Mouse (Mus musculus) cerebellum, adult 9-11 months (tissue): ENCODE results near the gene Tbp.
"Not testable (repeated sequence)": the region's sequence is repeated elsewhere in the genome, so short reads cannot be mapped to it uniquely, and the experiment has no call there.

ENCODE experiments used
- DNase-seq: peaks from one replicate; pipeline ENCODE4 v3.0.0; 2022

The Tbp gene

DNA sequence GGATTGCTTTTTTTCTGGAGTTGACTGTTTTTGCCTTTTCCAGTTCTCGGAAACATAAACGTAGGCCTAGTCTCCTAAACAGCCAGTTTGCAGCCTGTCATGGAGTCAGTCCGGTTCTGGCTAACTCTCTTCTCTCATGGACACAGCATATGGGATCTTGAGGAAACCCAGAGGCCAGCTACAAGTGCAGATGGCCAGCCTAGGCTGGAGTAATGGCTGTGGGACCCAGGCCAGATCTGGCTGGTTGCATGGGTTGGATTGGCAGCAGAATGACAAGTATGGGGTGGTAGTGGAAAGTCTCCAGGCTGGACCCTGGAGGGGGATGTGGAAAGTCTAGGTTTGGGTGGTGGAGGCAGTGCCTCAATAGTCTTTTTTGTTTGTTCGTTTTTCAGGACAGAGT, 40.6 kb downstream of the Tbp start:
- no peak for DNase-seq

- DNase-seq = not testable (repeated sequence)
These were observed 44.2 kb downstream of the Tbp start for GRCm38 (mm10) chr17:15543868-15544267.

DNA sequence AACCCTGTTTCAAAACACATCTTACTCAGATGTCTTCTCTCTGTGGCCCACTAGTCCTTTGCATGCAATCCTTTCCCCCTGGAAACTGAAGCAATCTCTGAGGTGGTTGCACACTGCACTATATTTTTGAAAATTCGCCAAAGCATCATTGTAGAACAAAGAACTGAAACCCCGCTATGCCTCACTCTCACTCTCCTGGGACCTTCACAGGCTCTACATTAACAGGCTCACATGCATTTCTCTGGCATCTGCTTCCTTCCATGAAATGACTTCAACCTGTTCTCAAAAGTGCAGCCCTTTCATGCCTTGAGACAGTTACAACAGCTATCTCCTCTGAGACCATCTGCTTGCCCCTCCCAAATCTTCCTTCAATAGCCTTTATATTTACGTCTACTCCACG, 46.8 kb downstream of the Tbp start:
- no peak for DNase-seq

GRCm38 (mm10) chr17:15549713-15550112, 50.0 kb downstream of the Tbp start:
- DNase-seq = no peak

GRCm38 (mm10) chr17:15559946-15560345, 60.3 kb downstream of the Tbp start:
- no peak for DNase-seq

DNA sequence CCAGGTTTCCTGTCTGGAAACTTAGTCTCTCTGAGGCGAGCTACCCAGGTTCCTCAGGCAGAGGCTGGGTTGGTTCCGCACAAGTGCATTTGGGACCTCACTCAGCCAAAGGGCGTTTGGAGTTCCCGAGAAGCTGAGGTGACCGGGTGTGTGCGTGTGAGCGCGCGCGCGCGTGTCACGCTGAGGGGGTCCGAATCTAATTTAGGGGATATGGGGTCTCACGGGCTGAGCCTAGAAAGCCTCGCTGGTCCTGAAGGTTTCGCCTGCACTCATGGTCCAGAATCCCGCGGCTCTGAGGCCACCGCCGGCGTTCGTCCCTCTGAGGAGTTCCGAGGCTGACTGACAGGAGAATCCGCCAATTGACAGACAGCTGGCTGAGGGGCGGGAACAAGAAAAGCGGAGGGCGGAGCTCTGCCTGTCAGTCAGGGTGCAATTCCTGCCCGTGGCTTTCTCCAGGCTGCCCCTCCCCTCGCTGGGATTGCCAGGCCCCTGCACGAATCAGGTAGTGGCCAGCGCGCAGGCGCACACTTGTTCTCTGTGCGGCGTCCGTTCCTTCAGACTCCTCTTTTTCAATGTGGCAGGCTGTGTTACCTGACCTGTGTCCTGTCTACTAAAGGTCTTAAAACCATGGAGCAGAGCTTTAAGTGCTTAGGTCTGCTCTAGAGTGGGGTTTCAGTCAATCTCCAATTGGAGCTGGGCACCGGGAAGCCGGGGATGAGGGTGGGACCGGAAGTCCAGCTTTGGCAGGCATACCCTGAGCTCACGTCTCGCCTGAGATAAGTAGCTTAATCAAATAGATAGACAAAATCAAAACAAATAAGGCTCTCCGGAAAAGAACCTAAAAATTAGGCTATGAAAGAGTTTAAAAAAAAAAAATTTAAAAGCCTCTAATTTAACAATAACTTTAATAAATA, 64.6 kb downstream of the Tbp start, which contains the start of gene Prdm9:
Gene Prdm9, minus strand, starts transcription at position 341 of the 914 bp plus-strand sequence.
- DNase-seq = peak; percentile 100

- DNase-seq = peak; percentile 40
These were observed 65.2 kb downstream of the Tbp start for GRCm38 (mm10) chr17:15564928-15565300.

GRCm38 (mm10) chr17:15566908-15567307, 67.2 kb downstream of the Tbp start:
- DNase-seq = no peak

- no peak for DNase-seq
These were observed 75.4 kb downstream of the Tbp start for GRCm38 (mm10) chr17:15575056-15575455.

GRCm38 (mm10) chr17:15577291-15577694, 77.6 kb downstream of the Tbp start:
- no peak for DNase-seq
